Mouse (Mus musculus): ENCODE data around the gene Ampd2.
A peak's percentile ranks its signal among the peaks of the same experiment; 100 is the strongest.

The Ampd2 gene

DNA sequence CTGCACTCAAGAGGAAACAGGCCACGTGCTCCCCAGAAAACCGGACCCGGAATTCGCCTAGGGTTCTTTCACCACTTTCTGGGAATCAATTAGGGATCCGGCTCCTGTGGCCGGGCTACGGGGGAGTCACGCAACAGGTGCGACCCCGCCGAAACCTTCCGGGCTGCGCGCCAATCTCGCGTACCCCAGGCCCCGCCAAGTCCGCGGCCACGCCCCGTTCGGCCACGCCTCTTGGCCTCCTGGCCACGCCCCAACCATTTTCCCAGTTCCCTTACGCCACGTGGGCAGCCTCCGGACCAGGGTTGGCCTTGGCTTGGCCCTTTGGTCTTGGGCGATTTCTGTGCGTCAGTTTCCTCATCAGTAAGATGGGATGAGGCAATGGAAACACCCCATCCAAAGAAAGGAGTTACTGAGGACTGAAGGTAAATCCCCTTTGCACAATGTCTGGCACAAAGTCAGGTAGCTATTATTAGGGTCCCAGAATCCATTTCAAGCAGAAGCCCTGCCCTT is at the start of gene Ampd2:
TSS of gene Ampd2 (minus strand) at position 182 of the 510 bp plus-strand sequence.
- peak; percentile 88 for DNase-seq (ENCODE audit: low spot score)

DNA sequence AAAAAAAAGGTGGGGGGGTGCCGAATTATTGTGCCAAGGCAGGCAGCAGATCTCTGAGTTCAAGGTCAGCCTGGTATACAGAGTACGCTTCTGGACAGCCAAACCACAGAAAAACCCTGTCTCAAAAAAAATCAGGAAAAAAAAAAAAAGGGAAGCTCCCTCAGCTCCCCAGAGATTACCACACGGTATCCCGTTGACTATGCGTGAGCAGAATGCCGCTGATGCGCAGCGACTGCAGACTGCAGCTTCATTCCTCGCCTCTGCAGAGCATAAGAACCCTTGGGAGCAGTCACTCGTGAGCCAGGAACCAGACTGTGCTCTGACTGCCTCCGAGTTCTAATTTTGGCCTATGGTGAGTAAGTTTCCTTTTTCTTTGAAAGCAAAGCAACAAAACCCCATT is 48.2 kb upstream of the Ampd2 start:
- no peak for DNase-seq (ENCODE audit: low spot score)

GRCm38 (mm10) chr3:108132484-108132883 is 46.0 kb upstream of the Ampd2 start:
- DNase-seq (ENCODE audit: low spot score) = no peak

GRCm38 (mm10) chr3:108131821-108132220 is 45.4 kb upstream of the Ampd2 start:
- DNase-seq (ENCODE audit: low spot score) = no peak

- no peak for DNase-seq (ENCODE audit: low spot score)
These were observed 44.8 kb upstream of the Ampd2 start for GRCm38 (mm10) chr3:108131216-108131615.

DNA sequence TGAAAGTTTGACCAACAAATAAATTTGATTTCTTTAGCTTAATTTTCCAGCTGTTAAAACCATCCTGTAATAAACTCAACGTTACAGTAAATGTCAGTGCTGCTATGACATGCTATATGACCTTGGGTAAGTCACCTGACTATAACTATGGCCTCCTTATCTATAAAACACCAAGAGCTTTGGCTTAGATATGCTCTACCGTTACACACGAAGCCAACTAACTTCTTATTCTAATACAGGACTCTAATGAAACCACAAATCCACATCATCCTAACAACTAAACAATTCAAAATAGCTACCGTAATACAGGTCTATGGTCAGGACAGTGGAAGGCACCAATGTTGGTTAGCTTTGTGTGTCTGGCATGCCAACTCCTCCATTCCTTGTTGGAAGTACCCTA is 43.4 kb upstream of the Ampd2 start:
- DNase-seq (ENCODE audit: low spot score) = no peak

DNA sequence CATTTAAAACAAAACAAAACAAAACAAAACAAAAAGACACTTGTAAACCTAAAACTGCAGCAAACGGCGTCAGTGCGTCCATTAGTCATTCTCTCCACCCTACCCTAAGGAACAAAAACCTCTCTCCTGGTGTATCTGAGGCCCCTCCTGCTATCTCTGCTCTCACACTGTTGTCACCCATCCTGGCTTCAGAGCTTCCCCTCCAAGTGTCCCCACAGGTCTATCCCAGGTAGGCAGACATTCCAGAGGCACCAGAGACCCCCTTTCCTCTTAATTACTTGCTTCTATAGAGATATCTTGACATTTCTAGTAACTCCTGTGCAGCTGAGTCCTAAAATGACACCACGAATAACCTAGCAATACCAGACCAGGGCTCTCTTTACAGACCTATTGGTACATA is 42.9 kb upstream of the Ampd2 start:
- no peak for DNase-seq (ENCODE audit: low spot score)

DNA sequence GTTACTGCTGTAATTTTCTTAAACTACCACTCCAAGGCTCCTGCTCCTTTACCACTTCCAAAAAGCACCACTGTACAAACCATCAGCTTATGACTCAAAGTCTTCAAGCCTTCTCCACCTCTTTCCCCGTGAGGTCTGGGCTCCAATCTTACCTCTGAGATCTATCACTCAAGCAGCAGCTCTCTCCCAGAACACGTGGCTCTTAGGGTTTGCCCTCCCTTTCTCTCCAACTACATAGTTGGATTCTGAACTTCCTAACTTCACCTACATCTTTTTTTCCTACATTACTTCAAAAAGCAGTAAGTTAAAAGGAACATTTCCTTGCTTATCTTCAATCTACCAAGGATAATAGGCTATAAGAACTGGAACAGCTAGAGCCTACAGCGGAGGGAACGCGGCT is 42.1 kb upstream of the Ampd2 start:
- no peak for DNase-seq (ENCODE audit: low spot score)

- no peak for DNase-seq (ENCODE audit: low spot score)
These were observed 39.9 kb upstream of the Ampd2 start for GRCm38 (mm10) chr3:108126327-108126726.

GRCm38 (mm10) chr3:108124131-108124530 is 37.7 kb upstream of the Ampd2 start:
- DNase-seq (ENCODE audit: low spot score) = no peak

- DNase-seq (ENCODE audit: low spot score) = no peak
These were observed 36.8 kb upstream of the Ampd2 start for GRCm38 (mm10) chr3:108123242-108123641.

GRCm38 (mm10) chr3:108121101-108121500 is 34.6 kb upstream of the Ampd2 start:
- no peak for DNase-seq (ENCODE audit: low spot score)

DNA sequence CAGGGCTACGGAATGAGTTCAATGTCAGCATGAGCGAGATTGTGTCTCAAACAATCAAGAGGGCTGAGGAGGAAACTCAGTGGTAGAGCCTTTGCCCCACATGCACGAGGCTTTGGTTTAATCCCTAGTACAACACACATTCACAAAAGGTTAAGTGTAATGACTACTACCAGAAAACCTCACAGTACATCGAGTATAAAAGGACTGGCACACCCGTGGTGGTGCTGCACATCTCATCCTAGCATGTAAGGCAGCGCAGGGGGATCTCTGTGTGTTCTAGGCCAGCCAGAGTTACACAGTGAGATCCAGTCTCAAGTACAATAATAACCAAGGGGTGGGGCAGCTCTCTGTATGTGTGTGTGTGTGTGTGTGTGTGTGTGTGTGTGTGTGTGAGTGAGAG is 31.0 kb upstream of the Ampd2 start:
- DNase-seq (ENCODE audit: low spot score) = no peak

GRCm38 (mm10) chr3:108113591-108114289 is 27.3 kb upstream of the Ampd2 start:
- no peak for DNase-seq (ENCODE audit: low spot score)

GRCm38 (mm10) chr3:108112666-108113065 is 26.2 kb upstream of the Ampd2 start:
- DNase-seq (ENCODE audit: low spot score) = no peak

DNA sequence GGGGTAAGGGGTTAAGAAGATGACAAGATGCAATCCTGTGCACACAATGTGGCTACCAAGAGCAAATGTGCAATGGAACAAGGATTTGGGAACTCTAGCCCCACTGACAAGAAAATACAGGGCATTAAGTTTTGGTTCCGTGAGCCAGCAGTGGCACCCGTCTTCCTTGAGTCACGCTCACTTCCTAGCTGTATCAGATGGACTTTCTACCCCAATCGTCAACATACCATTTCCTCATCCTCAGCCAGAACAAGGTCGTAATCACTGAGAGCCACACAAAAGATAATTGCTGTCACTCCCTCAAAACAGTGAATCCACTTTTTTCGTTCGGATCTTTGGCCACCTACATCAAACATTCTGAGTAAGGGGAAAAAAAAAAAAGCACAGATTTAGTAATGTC is 25.8 kb upstream of the Ampd2 start:
- no peak for DNase-seq (ENCODE audit: low spot score)

GRCm38 (mm10) chr3:108111320-108111719 is 24.9 kb upstream of the Ampd2 start:
- DNase-seq (ENCODE audit: low spot score) = no peak

GRCm38 (mm10) chr3:108105281-108105680 is 18.8 kb upstream of the Ampd2 start:
- no peak for DNase-seq (ENCODE audit: low spot score)

DNA sequence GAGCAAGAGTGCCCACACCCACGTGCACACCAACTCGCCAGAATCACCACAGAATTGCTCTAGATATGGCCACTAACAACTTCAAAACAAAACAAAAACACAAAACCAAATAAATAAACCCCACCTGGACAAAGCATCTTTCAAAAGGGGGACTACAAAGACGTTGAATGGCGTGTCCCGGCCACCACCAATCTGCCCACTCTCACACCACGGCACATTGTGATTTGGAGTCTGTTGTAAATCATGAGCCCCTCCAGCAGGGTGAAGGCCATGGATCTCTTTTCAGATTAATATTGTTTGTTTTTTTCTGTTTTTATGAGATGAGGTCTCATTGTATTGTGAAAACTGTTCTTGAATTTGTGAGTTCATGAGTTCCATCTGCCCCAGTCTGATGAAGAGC is 15.6 kb upstream of the Ampd2 start:
- no peak for DNase-seq (ENCODE audit: low spot score)

DNA sequence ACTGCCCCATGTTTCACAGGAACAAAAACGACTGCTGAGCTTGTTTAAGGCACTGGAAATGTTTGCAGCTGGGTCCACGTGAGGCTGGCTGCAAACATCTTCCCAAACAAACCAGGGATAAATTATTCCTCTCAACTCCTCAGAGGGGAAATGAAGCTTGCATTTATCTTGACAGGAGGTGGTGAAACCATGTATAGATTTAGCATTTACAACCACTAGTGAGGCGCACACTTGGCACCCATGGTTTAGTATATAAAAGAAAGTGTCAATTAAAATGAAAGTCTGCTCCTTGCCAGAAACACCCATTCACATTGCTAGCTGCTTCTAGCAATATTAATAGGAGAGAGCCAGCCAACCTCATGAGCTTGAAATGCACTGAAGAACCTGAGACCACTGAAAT is 15.1 kb upstream of the Ampd2 start:
- DNase-seq (ENCODE audit: low spot score) = no peak

DNA sequence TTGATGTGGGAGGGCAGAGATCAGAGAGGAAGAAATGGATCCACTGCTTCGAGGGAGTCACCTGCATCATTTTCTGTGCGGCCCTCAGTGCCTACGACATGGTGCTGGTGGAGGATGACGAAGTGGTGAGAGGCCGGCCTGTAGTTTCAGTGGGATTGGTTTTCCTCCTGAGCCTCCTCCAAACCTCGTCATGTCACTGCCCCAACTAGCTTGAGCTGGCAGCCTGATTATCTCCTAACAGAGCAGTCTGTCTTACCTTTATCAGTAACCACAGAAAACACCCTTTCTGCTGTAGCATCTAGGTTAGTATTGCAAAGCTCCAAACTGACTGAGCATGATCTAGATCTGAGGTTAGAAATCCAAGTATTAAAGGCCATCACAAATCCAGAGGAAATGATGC is 11.9 kb upstream of the Ampd2 start:
- no peak for DNase-seq (ENCODE audit: low spot score)

GRCm38 (mm10) chr3:108097656-108098055 is 11.2 kb upstream of the Ampd2 start:
- DNase-seq (ENCODE audit: low spot score) = no peak

DNA sequence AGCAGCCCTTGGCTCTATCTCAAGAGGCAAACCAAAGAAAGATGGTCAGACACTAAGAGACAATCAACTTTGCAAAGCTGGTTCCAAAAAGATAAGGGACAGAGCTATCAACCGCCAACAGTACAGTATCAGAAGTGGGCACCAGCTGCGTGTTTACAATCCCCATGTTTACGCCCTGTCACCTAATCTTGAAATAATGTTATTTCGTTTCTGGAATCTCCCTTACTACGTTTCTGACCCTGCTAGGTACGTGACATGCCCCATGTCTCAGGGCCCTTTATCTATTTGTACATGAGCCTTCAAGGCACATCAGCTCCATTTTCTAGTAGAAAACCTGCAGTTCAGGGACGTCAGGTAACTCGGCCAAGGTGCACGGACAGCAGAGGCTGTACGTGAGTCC is 10.3 kb upstream of the Ampd2 start:
- DNase-seq (ENCODE audit: low spot score) = no peak

DNA sequence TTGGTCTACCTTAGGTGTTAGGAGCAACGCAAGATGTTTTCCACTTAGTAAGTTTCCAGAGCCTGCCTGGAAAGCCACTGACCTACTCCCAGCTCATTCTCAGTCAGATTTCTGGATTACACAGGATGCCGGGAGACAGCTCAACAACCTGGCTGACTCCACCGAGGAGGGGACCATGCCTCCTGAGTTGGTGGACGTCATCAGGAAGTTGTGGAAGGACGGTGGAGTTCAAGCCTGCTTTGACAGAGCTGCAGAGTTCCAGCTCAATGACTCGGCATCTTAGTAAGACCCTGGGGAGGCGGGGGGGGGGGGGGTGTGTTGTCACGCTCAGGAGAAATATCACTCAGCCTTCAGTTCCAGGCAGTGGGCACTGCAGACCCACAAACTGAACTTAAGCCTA is 9.8 kb upstream of the Ampd2 start:
- DNase-seq (ENCODE audit: low spot score) = no peak

Measured in urinary bladder, postnatal 25 days (tissue).